Mouse (Mus musculus) neural tube, embryonic 10.5 days (tissue): ENCODE results near the gene Cyp26a1.
A peak's percentile ranks its signal among the peaks of the same experiment; 100 is the strongest.

Experiments used
- DNase-seq: peaks from one replicate; pipeline ENCODE4 v3.0.0-alpha.2; 2017; ENCODE audit warnings: low spot score; ENCODE audit errors: extremely low spot score

Gene Cyp26a1

GRCm38 (mm10) chr19:37698273-37699160 is 919 bp downstream of the Cyp26a1 start:
- DNase-seq: peak; percentile 68

DNA sequence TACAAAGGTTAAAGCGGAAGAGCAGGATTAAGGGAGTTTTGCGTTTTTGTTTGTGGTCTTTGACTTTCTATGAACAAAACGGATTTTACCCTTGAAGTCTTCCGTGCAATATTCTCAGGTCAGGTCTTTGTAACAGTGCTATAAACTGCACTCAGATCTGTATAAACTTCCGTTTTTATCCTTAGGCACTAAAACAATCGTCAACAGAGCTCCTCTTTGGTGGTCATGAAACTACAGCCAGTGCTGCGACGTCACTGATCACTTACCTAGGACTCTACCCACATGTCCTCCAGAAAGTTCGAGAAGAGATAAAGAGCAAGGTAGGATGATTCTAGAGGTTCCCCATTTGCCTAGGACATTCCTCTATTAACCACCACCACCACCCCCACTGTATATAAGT is 2.1 kb downstream of the Cyp26a1 start:
- DNase-seq: no peak

DNA sequence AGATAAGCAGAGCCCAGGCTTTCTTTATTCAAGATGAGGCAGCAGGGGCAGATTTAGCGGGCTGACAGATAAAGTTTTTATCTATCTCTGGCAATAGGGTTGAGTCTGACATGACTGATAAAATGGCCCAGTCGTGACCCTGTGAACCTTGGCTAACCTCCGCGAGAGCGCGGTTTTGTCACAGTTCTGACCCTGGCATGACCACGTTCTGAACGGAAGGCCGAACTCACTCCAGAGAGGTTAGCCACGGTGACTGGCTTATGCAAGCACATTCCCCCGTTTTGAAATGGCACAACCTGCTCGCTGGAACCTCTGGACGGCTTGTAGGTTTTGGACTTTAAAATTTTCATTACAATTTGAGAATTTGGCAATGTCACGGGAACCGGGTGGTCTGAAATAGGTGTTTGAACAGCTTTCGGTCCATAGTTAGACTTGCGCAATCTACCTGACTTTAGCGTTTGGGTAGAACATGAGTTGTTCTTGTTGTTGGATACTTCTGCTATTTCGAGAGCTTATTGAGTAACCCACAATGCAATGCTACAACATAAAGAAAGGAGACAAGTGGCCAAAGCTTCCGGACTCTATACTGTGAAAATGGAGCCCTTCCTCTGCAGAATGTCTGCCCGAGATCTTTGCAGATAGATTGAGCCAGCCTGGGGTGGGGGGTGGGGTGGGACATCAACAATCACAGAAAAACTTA is 4.9 kb downstream of the Cyp26a1 start:
- DNase-seq: peak; percentile 31

- DNase-seq: peak; percentile 87
Observed at GRCm38 (mm10) chr19:37703902-37704509, 6.4 kb downstream of the Cyp26a1 start.

DNA sequence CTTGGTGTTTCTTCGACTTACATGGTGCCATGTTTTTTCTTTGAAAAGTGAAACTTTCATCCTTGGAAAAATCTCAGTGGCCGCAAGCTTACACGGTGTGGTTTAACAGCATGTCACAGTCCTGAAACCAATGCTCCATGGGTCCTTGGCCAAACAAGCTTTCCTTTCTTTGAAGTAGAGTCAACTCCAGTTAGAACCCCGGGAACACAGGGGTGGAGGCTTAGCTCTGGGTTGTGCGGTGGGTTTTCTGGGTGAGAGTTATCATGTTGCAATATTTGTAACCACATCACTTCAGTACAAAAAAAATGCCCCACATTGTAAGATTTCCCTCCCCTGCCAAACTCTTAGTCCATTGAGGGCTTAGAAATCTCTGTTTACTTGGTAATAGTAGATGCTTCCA is 8.1 kb downstream of the Cyp26a1 start:
- no peak for DNase-seq

DNA sequence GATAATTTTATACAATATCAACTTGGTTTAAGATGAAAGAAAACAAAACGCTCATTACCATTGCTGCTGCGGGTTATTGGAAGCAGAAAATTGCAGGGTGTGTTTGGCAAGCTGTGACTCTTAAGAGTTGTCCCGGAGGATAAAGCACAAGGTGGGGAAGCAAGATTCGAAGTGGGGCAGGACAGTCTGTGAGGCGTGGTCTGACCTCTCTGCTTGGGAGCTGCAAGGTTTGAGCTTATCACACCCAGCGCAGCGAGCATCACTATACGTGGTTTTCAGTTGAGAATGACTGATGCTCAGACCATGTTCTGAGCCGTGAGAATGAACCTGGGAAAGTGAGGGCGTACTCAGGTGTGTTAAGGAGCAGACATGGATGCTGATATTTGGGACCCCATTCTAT is 17.1 kb downstream of the Cyp26a1 start:
- DNase-seq: no peak

DNA sequence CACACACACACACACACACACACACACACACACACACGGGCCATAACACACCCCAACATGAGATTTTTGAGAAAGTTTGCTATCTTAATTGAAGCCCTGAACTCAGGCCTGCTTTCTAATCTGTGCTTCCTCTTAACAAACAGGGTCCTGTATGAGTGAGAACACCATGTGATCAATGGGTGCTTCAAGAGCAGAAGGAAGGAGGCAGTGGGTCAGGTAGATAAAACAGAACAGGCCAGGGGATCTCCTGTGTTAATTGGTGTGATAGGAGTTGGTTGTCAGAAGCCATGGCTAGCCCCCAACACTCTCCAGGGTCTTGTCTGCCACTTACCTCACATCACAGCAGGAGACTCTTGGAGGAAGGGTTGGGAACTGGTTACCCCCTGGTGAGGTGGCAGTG is 18.4 kb downstream of the Cyp26a1 start:
- DNase-seq: no peak

DNA sequence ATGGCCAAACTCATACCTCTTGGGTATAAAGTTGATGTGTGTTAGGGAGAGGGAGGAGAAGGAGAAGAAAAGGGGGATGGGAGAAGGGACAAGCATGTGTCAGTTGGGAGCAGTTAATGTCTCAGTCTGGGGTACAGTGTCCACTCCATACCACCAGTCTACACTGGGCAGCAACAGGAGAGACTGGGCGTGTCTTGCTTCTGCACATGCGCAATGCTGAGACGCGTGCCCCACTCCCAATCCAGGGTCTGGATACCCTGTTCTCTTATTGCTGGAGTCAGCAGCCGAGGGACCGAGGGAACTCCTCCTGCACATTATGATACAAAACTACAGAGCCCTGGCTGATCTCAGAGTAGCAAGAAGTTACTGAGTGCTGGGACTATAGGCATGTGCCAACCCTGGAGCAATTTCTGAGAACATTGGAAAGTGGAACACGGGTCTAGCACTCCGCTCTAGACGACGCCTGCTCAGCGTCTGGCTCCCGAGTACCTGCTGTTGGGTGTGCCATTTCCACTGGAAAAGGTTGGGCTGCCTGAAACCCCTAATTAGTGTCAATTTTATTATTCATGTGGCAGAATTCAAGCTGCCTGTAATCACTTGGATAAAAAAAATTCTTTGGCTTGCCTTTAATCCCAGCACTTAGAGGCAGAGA is 19.1 kb downstream of the Cyp26a1 start:
- DNase-seq: no peak

DNA sequence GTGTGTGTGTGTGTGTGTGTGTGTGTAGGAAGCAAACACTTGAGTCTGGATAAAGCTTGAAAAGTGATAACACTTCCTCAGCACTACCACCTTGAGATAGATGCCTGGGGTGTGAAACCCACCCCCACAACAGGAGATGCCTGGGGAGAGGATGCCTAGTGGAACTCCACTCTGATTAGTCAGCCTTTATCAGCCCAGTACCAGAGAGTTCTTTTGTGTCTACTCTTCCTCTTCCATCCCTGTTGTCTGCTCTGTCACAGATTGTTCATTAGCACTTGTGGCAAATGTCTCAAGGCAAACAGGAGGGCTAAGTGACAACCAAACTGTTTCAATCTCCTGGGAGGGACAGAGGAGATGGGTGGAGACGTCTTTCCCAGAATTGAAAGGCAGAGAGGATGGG is 21.6 kb downstream of the Cyp26a1 start:
- no peak for DNase-seq

DNA sequence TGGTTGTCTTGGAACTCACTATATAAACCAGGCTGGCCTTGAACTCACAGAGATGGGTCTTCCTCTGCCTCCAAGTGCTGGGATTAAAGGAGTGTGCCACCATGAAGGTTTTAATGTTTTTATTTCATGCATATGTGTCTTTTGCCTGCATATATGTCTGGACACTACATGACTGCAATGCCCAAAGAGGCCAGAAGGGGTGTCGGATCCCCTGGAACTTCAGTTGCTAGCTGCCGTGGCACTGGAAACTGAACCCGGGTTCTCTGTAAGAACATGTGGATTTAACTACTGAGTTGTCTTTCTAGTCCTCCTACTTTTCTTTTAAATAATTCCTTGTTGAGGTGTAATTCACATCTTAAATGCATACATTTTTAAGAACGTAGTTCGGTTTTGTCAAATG is 27.0 kb downstream of the Cyp26a1 start:
- DNase-seq: no peak

DNA sequence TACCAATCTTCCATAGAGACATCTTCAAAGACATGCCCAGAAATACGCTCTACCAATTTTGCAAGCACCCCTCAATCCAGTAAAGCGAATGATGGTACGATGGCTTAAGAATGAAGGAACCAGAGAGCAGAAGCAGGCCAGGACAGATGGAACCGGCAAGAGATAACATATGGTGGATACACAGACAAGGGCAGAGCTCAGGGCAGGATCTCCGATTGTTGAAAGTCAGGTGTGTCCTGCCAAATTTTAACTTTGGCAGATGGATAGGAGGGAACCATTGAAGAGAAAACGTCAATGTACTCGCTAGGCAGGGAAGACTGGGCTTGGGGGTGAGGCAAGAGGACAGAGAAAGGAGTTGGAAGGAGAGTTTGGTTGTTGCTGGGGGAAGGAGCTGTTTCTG is 29.0 kb downstream of the Cyp26a1 start:
- no peak for DNase-seq

DNA sequence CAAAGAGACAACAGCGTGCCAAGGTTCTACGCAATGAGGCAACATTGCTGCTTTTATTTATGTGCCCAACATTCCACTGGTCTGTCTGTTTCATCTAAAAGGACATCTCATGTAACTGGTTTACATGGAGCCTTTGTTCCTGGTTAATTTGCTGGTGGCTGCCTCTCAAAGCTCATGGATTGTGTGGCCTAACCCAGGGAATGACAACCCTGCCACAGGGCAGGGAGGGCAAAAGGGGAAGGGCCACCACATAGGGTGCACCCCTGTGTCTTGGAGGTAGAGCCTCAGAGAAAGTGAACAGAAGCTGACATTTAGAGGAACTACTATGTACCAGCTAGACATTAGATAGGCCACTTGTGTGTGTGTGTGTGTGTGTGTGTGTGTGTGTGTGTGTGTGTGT is 29.8 kb downstream of the Cyp26a1 start:
- no peak for DNase-seq

- no peak for DNase-seq
Observed at GRCm38 (mm10) chr19:37735426-37735825, 37.8 kb downstream of the Cyp26a1 start.

- DNase-seq: no peak
Observed at GRCm38 (mm10) chr19:37738575-37738974, 41.0 kb downstream of the Cyp26a1 start.

DNA sequence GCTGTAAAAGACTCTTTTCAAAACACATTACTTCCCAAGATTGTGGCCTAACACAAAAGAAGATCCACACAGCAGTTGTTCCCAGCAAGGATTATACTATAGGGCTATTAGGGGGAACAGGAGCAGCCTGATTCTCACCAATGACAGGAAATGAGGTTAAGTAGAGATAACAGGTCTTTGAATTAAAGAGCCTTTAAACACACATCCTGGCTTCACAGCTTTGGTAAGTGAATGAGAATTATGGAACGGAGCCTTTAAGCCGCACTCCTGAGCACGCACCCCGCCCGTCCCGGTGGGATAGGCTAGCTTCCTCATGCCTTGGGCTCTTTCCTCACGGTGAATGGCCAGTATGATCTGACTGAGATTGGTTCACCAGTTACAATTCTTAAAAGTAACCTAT is 42.4 kb downstream of the Cyp26a1 start:
- no peak for DNase-seq
